Mouse (Mus musculus) lung, postnatal 10 days (tissue): ENCODE measurements around the gene Spats1.
A peak's percentile ranks its signal among the peaks of the same experiment; 100 is the strongest.

Experiments
- DNase-seq: peaks from one replicate; pipeline ENCODE4 v3.0.0; 2021

Spats1 gene

GRCm38 (mm10) chr17:45474669-45475465 is at the start of gene Spats1:
Spats1 (minus strand) TSS chr17:45475415.
- DNase-seq: peak; percentile 68

- no peak for DNase-seq
Observed at GRCm38 (mm10) chr17:45524961-45525360, 49.7 kb upstream of the Spats1 start.

GRCm38 (mm10) chr17:45523263-45523662 is 48.0 kb upstream of the Spats1 start, which contains the start of gene Tcte1:
Tcte1 (plus strand) TSS chr17:45523434.
- peak; percentile 27 for DNase-seq

- DNase-seq: no peak
Observed at GRCm38 (mm10) chr17:45520136-45520535, 44.9 kb upstream of the Spats1 start.

GRCm38 (mm10) chr17:45518766-45519475 is 43.7 kb upstream of the Spats1 start:
- DNase-seq: no peak

- DNase-seq: no peak
Observed at GRCm38 (mm10) chr17:45517549-45518215, 42.5 kb upstream of the Spats1 start.

GRCm38 (mm10) chr17:45517135-45517534 is 41.9 kb upstream of the Spats1 start:
- DNase-seq: no peak

- DNase-seq: peak; percentile 79
Observed at GRCm38 (mm10) chr17:45516488-45516887, 41.3 kb upstream of the Spats1 start.

GRCm38 (mm10) chr17:45515806-45516205 is 40.6 kb upstream of the Spats1 start:
- no peak for DNase-seq

- DNase-seq: no peak
Observed at GRCm38 (mm10) chr17:45515204-45515726, 40.0 kb upstream of the Spats1 start.

- DNase-seq: no peak
Observed at GRCm38 (mm10) chr17:45511757-45512156, 36.5 kb upstream of the Spats1 start.

- DNase-seq: no peak
Observed at GRCm38 (mm10) chr17:45510871-45511270, 35.7 kb upstream of the Spats1 start.

GRCm38 (mm10) chr17:45506700-45507189 is 31.5 kb upstream of the Spats1 start, which contains the start of gene Aars2:
Aars2 (plus strand) TSS chr17:45506841.
- peak; percentile 97 for DNase-seq

- DNase-seq: no peak
Observed at GRCm38 (mm10) chr17:45505941-45506465, 30.8 kb upstream of the Spats1 start.

GRCm38 (mm10) chr17:45503301-45503973 is 28.2 kb upstream of the Spats1 start:
- no peak for DNase-seq

- no peak for DNase-seq
Observed at GRCm38 (mm10) chr17:45502324-45502723, 27.1 kb upstream of the Spats1 start.

- DNase-seq: no peak
Observed at GRCm38 (mm10) chr17:45500981-45501380, 25.8 kb upstream of the Spats1 start.

- no peak for DNase-seq
Observed at GRCm38 (mm10) chr17:45499516-45499915, 24.3 kb upstream of the Spats1 start.

- DNase-seq: no peak
Observed at GRCm38 (mm10) chr17:45498397-45498796, 23.2 kb upstream of the Spats1 start.

- DNase-seq: no peak
Observed at GRCm38 (mm10) chr17:45495398-45495797, 20.2 kb upstream of the Spats1 start.

- DNase-seq: no peak
Observed at GRCm38 (mm10) chr17:45490532-45491154, 15.4 kb upstream of the Spats1 start.

- DNase-seq: no peak
Observed at GRCm38 (mm10) chr17:45489736-45490135, 14.5 kb upstream of the Spats1 start.
